Mouse (Mus musculus): ENCODE measurements at regions not wholly inside any gene's neighbourhood (a gene's known extent, or its start where the extent isn't known, plus 50 kb on each side); places are given as distances from the start of the nearest gene placed in this dataset.

- TF ChIP-seq CTCF (IDR thresholded peaks at IDR 0.05; ENCODE audit: low read depth) (no peak), EP300 (IDR thresholded peaks at IDR 0.05; ENCODE audit: low read depth) (no peak)
Measured at GRCm38 (mm10) chr12:109764293-109764692, 164.2 kb upstream of the Rtl1 start.

Measured in liver, postnatal 0 days (tissue).